Mouse (Mus musculus) lung, embryonic 15.5 days (tissue): ENCODE measurements around the gene Parp4. TPM values are rescaled to one million over a fixed set of nuclear protein-coding genes. Genes with fewer than 3 reads are reported as not detected.

Experiments
- ATAC-seq: fragments of 200-750 bp; cut with Nextera tagmentation; 2 replicates; pipeline ENCODE4 v1.8.0; 2017; ENCODE audit warnings: moderate number of reproducible peaks, borderline replicate concordance; ENCODE audit not compliant: low FRiP score, low TSS enrichment; ENCODE audit errors: extremely low read depth
- H3K27ac ChIP-seq: fragments of 300-500 bp; sonication (generic); 2 replicates; pipeline ENCODE4 v1.5.1; 2015; ENCODE audit warnings: moderate library complexity, mild to moderate bottlenecking, inconsistent platforms
- H3K27me3 ChIP-seq: fragments of 300-500 bp; sonication (generic); 2 replicates; pipeline ENCODE4 v1.6.1; 2015; ENCODE audit warnings: inconsistent platforms
- H3K36me3 ChIP-seq: fragments of 300-500 bp; sonication (generic); 2 replicates; pipeline ENCODE4 v1.6.1; 2015; ENCODE audit warnings: inconsistent platforms
- H3K4me1 ChIP-seq: fragments of 300-500 bp; sonication (generic); 2 replicates; pipeline ENCODE4 v1.6.1; 2015; ENCODE audit warnings: inconsistent platforms
- H3K4me2 ChIP-seq: fragments of 300-500 bp; sonication (generic); 2 replicates; pipeline ENCODE4 v1.6.1; 2015; ENCODE audit warnings: inconsistent platforms, mild to moderate bottlenecking, moderate library complexity
- H3K4me3 ChIP-seq: fragments of 300-500 bp; sonication (generic); 2 replicates; pipeline ENCODE4 v1.5.1; 2015; ENCODE audit warnings: mild to moderate bottlenecking, inconsistent platforms
- H3K9ac ChIP-seq: fragments of 300-500 bp; sonication (generic); 2 replicates; pipeline ENCODE4 v1.6.1; 2015; ENCODE audit warnings: inconsistent platforms
- H3K9me3 ChIP-seq: fragments of 300-500 bp; sonication (generic); 2 replicates; pipeline ENCODE4 v1.6.1; 2016; ENCODE audit warnings: inconsistent platforms
- WGBS: fragments of 180-500 bp; shearing (Covaris S2); methylation state at CpG from one replicate; pipeline ENCODE4 v1.1.7; 2015; 5-methylcytosine and 5-hydroxymethylcytosine counted together
- polyA plus RNA-seq: library from polyadenylated mRNA; unstranded; fragments of >200 nt; fragmentation: Nextera tagmentation; extraction: Ambion mirVana; gene quantifications from 2 replicates; pipeline ENCODE4 v1.2.1, GENCODE M21; 2015

The Parp4 gene
- polyA plus RNA-seq, 1 experiment from 2014 or later = 5.0 TPM

- WGBS = 62% methylated on average over 2 of the region's 2 CpGs
- no peaks in the 10 kb centered on the region for H3K27me3 ChIP-seq
- H3K4me1 ChIP-seq = peaks cover 26% of the 10 kb centered on the region; the same call in 1 of the 2 replicates
- no peak for ATAC-seq
- peak overlapping the region; percentile 97; the same call in 1 of the 2 replicates for H3K4me3 ChIP-seq
- no peaks in the 10 kb centered on the region for H3K36me3 ChIP-seq
- no peak overlapping the region for H3K27ac ChIP-seq
- no peaks in the 10 kb centered on the region for H3K9me3 ChIP-seq
- H3K9ac ChIP-seq = no peak overlapping the region
- peak overlapping the region; percentile 77 for H3K4me2 ChIP-seq
These were observed 2.9 kb upstream of the Parp4 start for GRCm38 (mm10) chr14:56572546-56572945.

- Histone ChIP-seq H3K27ac (peak overlapping the region; percentile 39; the same call in 1 of the 2 replicates), H3K36me3 (no peaks in the 10 kb centered on the region), H3K4me3 (peak overlapping the region; percentile 58), H3K4me2 (peak overlapping the region; percentile 65), H3K27me3 (no peaks in the 10 kb centered on the region), H3K4me1 (peaks cover 15% of the 10 kb centered on the region; the same call in 1 of the 2 replicates), H3K9me3 (no peaks in the 10 kb centered on the region), H3K9ac (peak overlapping the region; percentile 62)
- WGBS = 72% methylated on average over 18 of the region's 18 CpGs
- ATAC-seq = no peak
These were observed 816 bp downstream of the Parp4 start for GRCm38 (mm10) chr14:56575969-56576901.

- no peak overlapping the region for H3K4me2 ChIP-seq
- no peak overlapping the region for H3K27ac ChIP-seq
- H3K4me1 ChIP-seq = 0 out of 2 replicates have a peak, but pooled peaks cover 7% of the 10 kb centered on the region
- no peak overlapping the region for H3K4me3 ChIP-seq
- ATAC-seq = no peak
- H3K36me3 ChIP-seq = no peaks in the 10 kb centered on the region
- 39% methylated on average over 8 of the region's 8 CpGs for WGBS
- no peaks in the 10 kb centered on the region for H3K27me3 ChIP-seq
- H3K9ac ChIP-seq = no peak overlapping the region
- H3K9me3 ChIP-seq = no peaks in the 10 kb centered on the region
These were observed 3.6 kb downstream of the Parp4 start for GRCm38 (mm10) chr14:56579011-56579410.

GRCm38 (mm10) chr14:56581117-56581516 lies 5.7 kb downstream of the Parp4 start:
- 54% methylated on average over 5 of the region's 5 CpGs for WGBS
- Histone ChIP-seq H3K4me1 (0 out of 2 replicates have a peak, but pooled peaks cover 2% of the 10 kb centered on the region), H3K9ac (no peak overlapping the region), H3K36me3 (no peaks in the 10 kb centered on the region), H3K27me3 (no peaks in the 10 kb centered on the region), H3K4me2 (no peak overlapping the region), H3K27ac (no peak overlapping the region), H3K9me3 (no peaks in the 10 kb centered on the region), H3K4me3 (no peak overlapping the region)
- no peak for ATAC-seq

- Histone ChIP-seq H3K4me1 (no peaks in the 10 kb centered on the region), H3K4me2 (no peak overlapping the region), H3K9me3 (no peaks in the 10 kb centered on the region), H3K27ac (no peak overlapping the region), H3K4me3 (no peak overlapping the region), H3K9ac (no peak overlapping the region), H3K36me3 (no peaks in the 10 kb centered on the region), H3K27me3 (no peaks in the 10 kb centered on the region)
- ATAC-seq = no peak
- WGBS = 75% methylated on average over 6 of the region's 6 CpGs
These were observed 6.9 kb downstream of the Parp4 start for GRCm38 (mm10) chr14:56582294-56582693.

- 89% methylated on average over 9 of the region's 9 CpGs for WGBS
- Histone ChIP-seq H3K4me3 (no peak overlapping the region), H3K9me3 (no peaks in the 10 kb centered on the region), H3K4me1 (no peaks in the 10 kb centered on the region), H3K27ac (no peak overlapping the region), H3K9ac (no peak overlapping the region), H3K4me2 (no peak overlapping the region), H3K27me3 (no peaks in the 10 kb centered on the region), H3K36me3 (0 out of 2 replicates have a peak, but pooled peaks cover 3% of the 10 kb centered on the region)
- no peak for ATAC-seq
These were observed 16.8 kb downstream of the Parp4 start for GRCm38 (mm10) chr14:56592191-56592590.

GRCm38 (mm10) chr14:56594811-56595210 lies 19.4 kb downstream of the Parp4 start:
- Histone ChIP-seq H3K4me1 (no peaks in the 10 kb centered on the region), H3K4me3 (no peak overlapping the region), H3K27ac (no peak overlapping the region), H3K27me3 (no peaks in the 10 kb centered on the region), H3K9me3 (no peaks in the 10 kb centered on the region), H3K36me3 (0 out of 2 replicates have a peak, but pooled peaks cover 6% of the 10 kb centered on the region), H3K4me2 (no peak overlapping the region), H3K9ac (no peak overlapping the region)
- no peak for ATAC-seq
- 84% methylated on average over 1 of the region's 1 CpGs for WGBS

GRCm38 (mm10) chr14:56598759-56599158 lies 23.3 kb downstream of the Parp4 start:
- H3K27ac ChIP-seq = no peak overlapping the region

GRCm38 (mm10) chr14:56602069-56602468 lies 26.6 kb downstream of the Parp4 start:
- H3K36me3 ChIP-seq = 0 out of 2 replicates have a peak, but pooled peaks cover 2% of the 10 kb centered on the region
- no peaks in the 10 kb centered on the region for H3K27me3 ChIP-seq
- no peak overlapping the region for H3K4me3 ChIP-seq
- no peak overlapping the region for H3K27ac ChIP-seq
- no peaks in the 10 kb centered on the region for H3K9me3 ChIP-seq
- 58% methylated on average over 9 of the region's 9 CpGs for WGBS
- ATAC-seq = no peak; the same call in 1 of the 2 replicates
- no peaks in the 10 kb centered on the region for H3K4me1 ChIP-seq
- H3K9ac ChIP-seq = no peak overlapping the region
- no peak overlapping the region for H3K4me2 ChIP-seq

More at GRCm38 (mm10) chr14:56598759-56599158, 23.3 kb downstream of the Parp4 start:
- Histone ChIP-seq H3K9me3 (no peaks in the 10 kb centered on the region), H3K9ac (no peak overlapping the region), H3K27me3 (no peaks in the 10 kb centered on the region), H3K4me1 (no peaks in the 10 kb centered on the region), H3K4me2 (no peak overlapping the region), H3K36me3 (0 out of 2 replicates have a peak, but pooled peaks cover 6% of the 10 kb centered on the region), H3K4me3 (no peak overlapping the region)
- no peak for ATAC-seq
- WGBS = 46% methylated on average over 6 of the region's 6 CpGs

- Histone ChIP-seq H3K4me1 (no peaks in the 10 kb centered on the region), H3K4me3 (no peak overlapping the region), H3K36me3 (no peaks in the 10 kb centered on the region), H3K27me3 (no peaks in the 10 kb centered on the region), H3K4me2 (no peak overlapping the region), H3K9ac (no peak overlapping the region), H3K9me3 (no peaks in the 10 kb centered on the region), H3K27ac (no peak overlapping the region)
- 84% methylated on average over 5 of the region's 5 CpGs for WGBS
- no peak for ATAC-seq
These were observed 29.0 kb downstream of the Parp4 start for GRCm38 (mm10) chr14:56604438-56604837.

GRCm38 (mm10) chr14:56605136-56605535 lies 29.7 kb downstream of the Parp4 start:
- peaks cover 4% of the 10 kb centered on the region; the same call in 1 of the 2 replicates for H3K36me3 ChIP-seq
- H3K9ac ChIP-seq = no peak overlapping the region
- no peaks in the 10 kb centered on the region for H3K9me3 ChIP-seq
- H3K4me3 ChIP-seq = no peak overlapping the region
- no peaks in the 10 kb centered on the region for H3K27me3 ChIP-seq
- H3K4me2 ChIP-seq = no peak overlapping the region
- 77% methylated on average over 4 of the region's 4 CpGs for WGBS
- H3K27ac ChIP-seq = no peak overlapping the region
- H3K4me1 ChIP-seq = no peaks in the 10 kb centered on the region
- ATAC-seq = no peak

GRCm38 (mm10) chr14:56613212-56613611 lies 37.8 kb downstream of the Parp4 start:
- Histone ChIP-seq H3K27me3 (no peaks in the 10 kb centered on the region), H3K36me3 (peaks cover 16% of the 10 kb centered on the region)

More at GRCm38 (mm10) chr14:56613212-56613611, 37.8 kb downstream of the Parp4 start:
- H3K4me1 ChIP-seq = no peaks in the 10 kb centered on the region
- H3K27ac ChIP-seq = no peak overlapping the region
- no peak overlapping the region for H3K4me3 ChIP-seq
- no peak overlapping the region for H3K9ac ChIP-seq
- ATAC-seq = no peak
- H3K4me2 ChIP-seq = no peak overlapping the region
- no peaks in the 10 kb centered on the region for H3K9me3 ChIP-seq
- 71% methylated on average over 3 of the region's 3 CpGs for WGBS
